Mouse (Mus musculus) megakaryocyte, adult 5-6 weeks (primary cell): Measurements from ENCODE around the gene Stx2. TPM values are rescaled to one million over a fixed set of nuclear protein-coding genes. Genes with fewer than 3 reads are reported as not detected.
"Not testable (repeated sequence)": the region's sequence is repeated elsewhere in the genome, so short reads cannot be mapped to it uniquely, and the experiment has no call there.

Source experiments
- ATAC-seq: 2 replicates; pipeline ENCODE4 v1.8.0; 2016; ENCODE audit warnings: mild to moderate bottlenecking, inconsistent platforms; ENCODE audit not compliant: poor library complexity, severe bottlenecking
- total RNA-seq, 2 experiments: library from RNA; stranded (forward) in 1 of 2; stranded (reverse) in 1 of 2; fragments of 153-499, 151-499 nt in 1 of 2; fragments of 221-1000, 200-1000 nt in 1 of 2; gene quantifications; 2 replicates each; pipeline versions ENCODE4 v1.2.3 to v1.2.4; 2015 to 2017

The Stx2 gene
- total RNA-seq, 2 experiments from 2014 or later = 16.2 to 32.9 TPM

DNA sequence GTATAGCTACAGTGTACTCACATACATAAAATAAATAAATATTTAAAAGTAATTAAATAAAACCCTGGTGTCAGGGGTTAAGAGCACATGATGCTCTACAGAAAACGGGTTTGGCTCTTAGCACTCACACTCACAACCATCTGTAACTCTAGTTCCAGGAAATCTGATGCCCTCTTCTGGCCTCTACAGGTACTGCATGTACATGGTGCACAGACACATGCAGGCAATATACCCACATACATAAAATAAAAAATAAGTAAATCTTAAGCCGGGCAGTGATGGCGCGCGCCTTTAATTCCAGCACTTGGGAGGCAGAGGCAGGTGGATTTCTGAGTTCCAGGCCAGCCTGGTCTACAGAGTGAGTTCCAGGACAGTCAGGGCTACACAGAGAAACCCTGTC lies 54.0 kb downstream of the Stx2 start:
- ATAC-seq = not testable (repeated sequence)

DNA sequence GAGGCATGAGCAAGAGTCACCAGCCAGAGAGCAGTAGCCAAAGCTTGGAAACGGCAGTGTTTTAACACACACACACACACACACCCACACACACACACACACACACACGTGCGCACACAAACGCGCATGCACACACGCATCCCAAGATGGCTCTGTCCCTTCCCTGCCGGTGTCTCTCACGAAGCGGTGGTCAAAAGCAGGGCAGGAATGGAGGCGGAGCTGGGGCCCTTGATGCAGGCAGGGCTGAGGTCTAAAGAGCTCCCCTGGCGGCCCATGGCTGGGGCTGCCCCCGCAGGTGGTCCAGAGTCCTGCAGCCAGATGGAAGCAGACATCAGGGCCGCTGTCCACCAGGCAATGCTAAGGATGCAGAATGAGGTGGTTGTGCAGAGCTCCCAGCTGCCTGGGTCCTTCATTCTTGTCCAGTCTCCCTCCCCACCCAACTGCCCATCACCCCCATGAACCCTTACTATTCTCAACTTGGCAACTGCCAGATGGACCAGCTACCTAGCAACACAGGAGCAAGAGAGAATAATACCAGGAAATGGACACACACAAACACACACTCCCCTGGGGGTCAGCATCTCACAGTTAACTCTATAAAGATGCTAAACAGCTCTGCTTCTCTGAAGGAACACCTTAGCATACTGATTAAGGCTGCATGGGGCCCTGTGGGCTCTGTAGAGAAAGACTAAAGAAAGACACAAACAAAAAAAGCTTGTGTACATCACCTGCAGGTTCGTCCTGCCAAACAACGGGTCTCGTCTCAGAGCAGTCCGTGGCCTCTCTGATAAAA lies 54.9 kb downstream of the Stx2 start, which contains the start of gene Rimbp2:
TSS of gene Rimbp2 (minus strand) at position 209 of the 793 bp plus-strand sequence.
- no peak for ATAC-seq

DNA sequence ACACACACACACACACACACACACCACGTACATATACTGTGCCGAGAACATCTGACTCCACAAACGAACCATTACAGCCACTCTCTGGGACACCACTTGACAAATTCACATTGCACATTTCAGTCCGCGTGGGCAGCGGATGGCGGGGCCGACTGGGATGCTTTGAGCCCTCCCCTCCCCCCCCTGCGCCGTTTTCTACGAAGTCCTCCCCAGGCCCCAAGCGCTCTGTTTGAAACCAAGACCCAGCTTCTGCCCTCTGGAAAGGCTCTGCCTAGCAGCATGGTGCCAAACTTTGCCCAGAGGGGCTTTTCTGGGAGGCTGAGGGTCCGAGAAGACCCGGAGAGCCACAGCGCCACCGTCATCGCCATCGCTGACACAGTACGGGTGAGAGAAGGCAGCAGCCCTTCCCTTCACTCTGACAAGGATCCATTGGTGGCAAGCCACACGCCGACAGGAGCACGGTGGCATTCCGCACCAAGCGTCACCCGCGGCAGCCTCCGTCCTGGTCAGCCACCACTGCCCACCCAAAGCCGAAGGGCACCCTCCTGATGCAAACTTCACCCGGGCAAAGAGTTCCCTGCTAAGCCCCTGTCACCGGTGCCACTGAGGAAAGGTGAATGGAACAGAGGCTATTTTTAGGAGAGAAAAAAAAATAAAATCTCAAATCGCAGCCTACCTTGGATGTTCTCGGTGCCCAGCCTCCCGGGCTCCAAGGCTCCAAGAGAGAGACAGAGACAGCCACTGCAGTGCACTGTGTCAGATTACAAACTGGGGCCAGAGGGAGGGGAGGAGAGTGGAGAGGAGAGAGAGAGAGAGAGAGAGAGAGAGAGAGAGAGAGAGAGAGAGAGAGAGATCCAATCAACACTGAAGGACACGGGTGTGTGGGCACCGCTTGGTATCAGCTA lies 55.8 kb downstream of the Stx2 start:
- ATAC-seq = no peak

DNA sequence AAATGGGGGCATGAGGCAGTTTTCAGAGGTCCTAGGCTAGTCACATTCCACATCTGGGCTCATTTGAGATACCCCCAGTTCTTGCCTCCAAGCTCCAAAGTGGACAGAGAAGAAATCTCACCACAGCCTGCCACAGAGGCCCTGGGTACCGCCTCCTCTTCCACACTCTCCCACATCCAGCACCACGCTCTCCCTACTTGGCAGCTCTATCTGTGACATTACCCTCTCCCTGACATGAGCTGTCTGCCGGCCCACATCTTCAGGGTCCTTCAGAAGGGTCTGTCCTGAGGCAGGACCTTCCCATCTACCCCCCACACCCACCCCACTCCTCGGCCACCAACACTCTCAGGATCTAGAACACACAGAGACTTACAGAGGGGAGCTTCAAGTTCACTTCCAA lies 56.9 kb downstream of the Stx2 start:
- ATAC-seq = no peak

DNA sequence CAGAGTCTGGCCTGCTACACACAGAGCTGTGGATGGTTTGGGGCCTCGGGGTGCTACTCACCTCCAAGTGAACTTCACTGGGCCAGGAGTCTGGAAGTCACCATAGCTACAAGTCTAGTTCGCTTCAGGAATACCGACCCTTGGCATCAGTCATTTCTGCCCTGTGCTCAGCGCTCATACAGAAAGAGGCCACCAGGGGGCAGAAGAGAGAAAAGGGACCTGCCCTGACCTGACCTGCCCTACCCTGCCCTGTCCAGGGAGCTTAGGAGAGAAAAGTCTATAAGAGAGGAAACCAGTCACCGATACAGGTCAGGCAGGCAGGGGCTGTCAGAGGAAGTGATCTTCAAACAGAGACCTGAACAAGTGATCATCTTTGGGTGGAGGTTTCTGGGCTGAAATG lies 61.3 kb downstream of the Stx2 start:
- ATAC-seq = no peak

DNA sequence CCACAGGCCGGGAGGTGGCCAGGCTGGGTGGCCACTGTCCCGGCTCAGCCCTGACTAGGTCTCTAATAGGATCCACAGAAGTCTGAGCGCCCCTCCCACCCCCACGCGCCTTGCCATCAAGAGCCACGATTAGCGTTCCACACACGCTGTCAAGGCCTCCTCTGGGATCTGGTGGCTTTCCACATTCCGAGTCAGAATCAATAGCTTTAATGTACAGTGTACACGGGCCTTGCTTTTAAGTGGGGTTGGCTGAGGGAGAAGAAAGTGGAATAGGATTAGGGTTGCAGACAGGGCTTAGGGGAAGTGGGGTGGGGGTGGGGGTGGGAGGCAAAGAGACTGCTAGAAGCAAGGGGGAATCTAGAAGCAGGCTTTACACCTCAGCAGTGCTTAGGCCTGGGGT lies 67.9 kb downstream of the Stx2 start:
- no peak for ATAC-seq

DNA sequence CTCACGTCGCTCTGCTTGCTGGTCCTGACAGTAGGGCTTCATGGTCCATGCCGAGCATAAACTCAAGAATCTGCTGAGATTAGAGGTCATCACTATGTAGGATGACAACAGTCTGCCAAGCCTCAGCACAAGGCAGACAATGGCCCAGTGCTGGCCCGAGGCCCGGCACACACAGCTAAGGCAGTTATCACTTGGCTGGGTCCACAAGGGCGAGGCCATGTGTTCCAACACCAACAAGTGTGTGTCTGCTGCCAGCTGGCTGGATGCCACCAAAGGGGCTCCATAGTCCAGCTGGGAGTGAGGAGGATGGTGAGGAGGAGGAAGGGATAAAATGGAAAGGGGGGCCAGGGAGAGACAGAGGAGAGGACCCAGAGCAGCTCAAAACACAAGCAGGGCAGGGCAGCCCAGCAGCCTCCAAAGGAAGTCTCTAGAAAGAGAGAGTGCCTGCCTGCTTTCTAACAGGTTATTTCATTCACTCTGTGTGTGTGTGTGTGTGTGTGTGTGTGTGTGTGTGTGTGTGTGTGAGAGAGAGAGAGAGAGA lies 72.9 kb downstream of the Stx2 start:
- ATAC-seq = no peak

Other genes starting within 250 kb of the Stx2 start
- gene Rimbp2, start 55.1 kb downstream of the Stx2 start, total RNA-seq (2015) = not detected in 2 replicates
- not detected in 2 replicates for gene Rimbp2, start 55.1 kb downstream of the Stx2 start, total RNA-seq (2017)
- 244 and 276 TPM in 2 replicates for gene Ran, start 11.5 kb upstream of the Stx2 start, total RNA-seq (2015)
- gene Ran, start 11.5 kb upstream of the Stx2 start, total RNA-seq (2017) = 240 and 264 TPM in 2 replicates
- gene Adgrd1, start 88.2 kb upstream of the Stx2 start, total RNA-seq (2015) = 0.07 TPM in 1 of 2 replicates, not detected in the other
- gene Adgrd1, start 88.2 kb upstream of the Stx2 start, total RNA-seq (2017) = not detected in 2 replicates